Mouse (Mus musculus) small intestine, adult 2 months (tissue): ENCODE data around the gene Tiam2.

ENCODE experiments used
- CTCF ChIP-seq: fragments of 200-500 bp; IDR thresholded peaks from 2 replicates; pipeline ENCODE4 v1.5.1; 2012; ENCODE audit warnings: low read depth, mild to moderate bottlenecking, control low read depth, inconsistent platforms, low read length, moderate library complexity, mixed read lengths; ENCODE audit not compliant: insufficient replicate concordance, insufficient read length; ENCODE audit errors: extremely low read depth
- POLR2A ChIP-seq: fragments of 200-500 bp; IDR thresholded peaks from 2 replicates; pipeline ENCODE4 v1.6.1; 2012; ENCODE audit warnings: low read depth, mild to moderate bottlenecking, control low read depth, inconsistent platforms, low read length, moderate library complexity

- TF ChIP-seq CTCF (no peak), POLR2A (no peak)
These were observed 160.8 kb downstream of the Tiam2 start for GRCm38 (mm10) chr17:3487211-3487610.
